ENCODE assay signal across 9 mouse cellular contexts in genomic region chr1:129208406-129208805, GRCm38 (mm10).
DNase-seq lines count a peak whose midpoint lies in the region; ATAC-seq and TF ChIP-seq lines count a peak whose summit lies in the region.
"Had no signal": no experiment of that assay in that cellular context is flagged by ENCODE, and none has a peak within 500 bp of the region (broad histone marks: within the 10 kb centered on the region; RNA-seq: fewer than 3 reads in every experiment).

No protein-coding gene starts in this region.

- H3K4me2 ChIP-seq in embryonic facial prominence, embryonic 14.5 days (ENCODE audit: low read depth, low read length), result no peak overlapping the region
- no peak overlapping the region for H3K4me2 ChIP-seq in lung, postnatal 0 days (replicated peaks; ENCODE audit: low read depth, low read length)

- H3K9ac ChIP-seq in embryonic facial prominence, embryonic 14.5 days (ENCODE audit: low read depth, low read length), result no peak overlapping the region
- no peak overlapping the region for H3K9ac ChIP-seq in lung, postnatal 0 days (replicated peaks; ENCODE audit: low read depth)
- H3K9ac ChIP-seq: liver, embryonic 14.5 days had no signal

- intact Hi-C loops in left cerebral cortex, postnatal 25 days (cut with DNase I), result no loop called here

- H3K9me3 ChIP-seq in embryonic facial prominence, embryonic 14.5 days (ENCODE audit: control insufficient read depth, low read length), result no peaks in the 10 kb centered on the region
- no peaks in the 10 kb centered on the region for H3K9me3 ChIP-seq in lung, postnatal 0 days (ENCODE audit: low read length)

- no peaks in the 10 kb centered on the region for H3K27me3 ChIP-seq in embryonic facial prominence, embryonic 14.5 days (replicated peaks; ENCODE audit: control insufficient read depth, insufficient read depth, low read length)
- no peaks in the 10 kb centered on the region for H3K27me3 ChIP-seq in lung, postnatal 0 days (replicated peaks; ENCODE audit: insufficient read depth, low read length)

- TF ChIP-seq CTCF in lung, postnatal 0 days (IDR thresholded peaks at IDR 0.05), result no peak

- 27% methylated on average over 2 of the region's 2 CpGs for WGBS in embryonic facial prominence, embryonic 14.5 days
- WGBS in lung, postnatal 0 days, result 52% methylated on average over 2 of the region's 2 CpGs

- no peaks in the 10 kb centered on the region; the same call in 1 of the 2 replicates for H3K4me1 ChIP-seq in embryonic facial prominence, embryonic 14.5 days (ENCODE audit: control insufficient read depth, insufficient read depth, low read length)
- H3K4me1 ChIP-seq in lung, postnatal 0 days (ENCODE audit: insufficient read depth, low read depth, low read length), result no peaks in the 10 kb centered on the region

- peak; percentile 81 for DNase-seq in embryonic facial prominence, embryonic 14.5 days (ENCODE audit: low spot score)
- DNase-seq in frontal cortex, postnatal 14 days (ENCODE audit: low spot score in 2 of 2), result peak; percentile 6
- peak; percentile 9 to 66 for DNase-seq in left cerebral cortex, postnatal 25 days (ENCODE audit: low spot score in 2 of 2)
- DNase-seq in retina, postnatal 1 day, result peak; percentile 50
- DNase-seq in testis, postnatal 10 days (ENCODE audit: low spot score), result no peak
- DNase-seq in lung, postnatal 0 days (ENCODE audit: low spot score), result no peak
- DNase-seq in kidney, postnatal 36 days, result no peak
- DNase-seq: heart, postnatal 14 days had no signal

- no peaks in the 10 kb centered on the region for H3K36me3 ChIP-seq in embryonic facial prominence, embryonic 14.5 days (ENCODE audit: control insufficient read depth, insufficient read depth, low read length)
- no peaks in the 10 kb centered on the region for H3K36me3 ChIP-seq in lung, postnatal 0 days (ENCODE audit: insufficient read depth, low read length)

- 0 out of 2 replicates have a peak overlapping the region, but pooled peaks have one; percentile 15 for H3K27ac ChIP-seq in embryonic facial prominence, embryonic 14.5 days (replicated peaks; ENCODE audit: low read depth, low read length)
- no peak overlapping the region for H3K27ac ChIP-seq in lung, postnatal 0 days (ENCODE audit: low read length)
- H3K27ac ChIP-seq: liver, embryonic 14.5 days had no signal

- peak; percentile 87 for ATAC-seq in embryonic facial prominence, embryonic 14.5 days (ENCODE audit: low read depth)
- no peak for ATAC-seq in lung, postnatal 0 days

- TF ChIP-seq EP300 in lung, postnatal 0 days (IDR thresholded peaks at IDR 0.05), result no peak

- H3K4me3 ChIP-seq in embryonic facial prominence, embryonic 14.5 days (ENCODE audit: low read depth, low read length), result no peak overlapping the region
- no peak overlapping the region for H3K4me3 ChIP-seq in lung, postnatal 0 days (ENCODE audit: low read depth, low read length)

Comparison
In these comparisons a context has a peak if more than half of its experiments do, and no peak if none do; other contexts are left out.
1. DNase-seq: peak in embryonic facial prominence, embryonic 14.5 days (single experiment), frontal cortex, postnatal 14 days (2 of 2), left cerebral cortex, postnatal 25 days (2 of 2) and retina, postnatal 1 day (single experiment); none in testis, postnatal 10 days (single experiment), lung, postnatal 0 days (single experiment) and kidney, postnatal 36 days (0 of 2).